Mouse (Mus musculus): ENCODE results near the gene Dkkl1. TPM values are rescaled to one million over a fixed set of nuclear protein-coding genes. Genes with fewer than 3 reads are reported as not detected.

Gene Dkkl1
- polyA plus RNA-seq, 1 experiment from 2014 or later = 0.81 TPM

- DNase-seq (ENCODE audit: low spot score, missing footprints) (no peak), ATAC-seq (ENCODE audit: low FRiP score) (no peak)
- peaks cover 68% of the 10 kb centered on the region for H3K27me3 ChIP-seq (ENCODE audit: control insufficient read depth, insufficient read depth, low read length)
These were observed 44.0 kb downstream of the Dkkl1 start for GRCm38 (mm10) chr7:45167761-45168445.

GRCm38 (mm10) chr7:45166950-45167401 lies 45.0 kb downstream of the Dkkl1 start:
- Histone ChIP-seq H3K27ac (ENCODE audit: low read depth, low read length) (no peak overlapping the region), H3K4me3 (ENCODE audit: low read depth, low read length) (no peak overlapping the region), H3K4me2 (no peak overlapping the region), H3K9ac (ENCODE audit: low read length) (no peak overlapping the region), H3K27me3 (ENCODE audit: control insufficient read depth, insufficient read depth, low read length) (peaks cover 72% of the 10 kb centered on the region), H3K36me3 (ENCODE audit: control insufficient read depth, insufficient read depth, low read length) (no peaks in the 10 kb centered on the region), H3K9me3 (ENCODE audit: control insufficient read depth, low read length) (peaks cover 8% of the 10 kb centered on the region; the same call in 1 of the 2 replicates), H3K4me1 (ENCODE audit: control insufficient read depth, insufficient read depth, low read length) (peaks cover 5% of the 10 kb centered on the region)
- ATAC-seq (ENCODE audit: low FRiP score) (no peak), DNase-seq (ENCODE audit: low spot score, missing footprints) (no peak)
- 23% methylated on average over 9 of the region's 10 CpGs for WGBS

More at GRCm38 (mm10) chr7:45167761-45168445, 44.0 kb downstream of the Dkkl1 start:
- Histone ChIP-seq H3K27ac (ENCODE audit: low read depth, low read length) (no peak overlapping the region), H3K4me2 (no peak overlapping the region), H3K4me3 (ENCODE audit: low read depth, low read length) (no peak overlapping the region), H3K36me3 (ENCODE audit: control insufficient read depth, insufficient read depth, low read length) (no peaks in the 10 kb centered on the region), H3K4me1 (ENCODE audit: control insufficient read depth, insufficient read depth, low read length) (peaks cover 5% of the 10 kb centered on the region), H3K9ac (ENCODE audit: low read length) (no peak overlapping the region), H3K9me3 (ENCODE audit: control insufficient read depth, low read length) (peaks cover 8% of the 10 kb centered on the region; the same call in 1 of the 2 replicates)
- WGBS = 1% methylated on average over 19 of the region's 19 CpGs

- no peak overlapping the region for H3K9ac ChIP-seq (ENCODE audit: low read length)
- 41% methylated on average over 11 of the region's 11 CpGs for WGBS
- peaks cover 5% of the 10 kb centered on the region for H3K4me1 ChIP-seq (ENCODE audit: control insufficient read depth, insufficient read depth, low read length)
- no peak overlapping the region for H3K4me2 ChIP-seq
- H3K27ac ChIP-seq (ENCODE audit: low read depth, low read length) = no peak overlapping the region
- DNase-seq (ENCODE audit: low spot score, missing footprints) (no peak), ATAC-seq (ENCODE audit: low FRiP score) (no peak)
- peaks cover 8% of the 10 kb centered on the region; the same call in 1 of the 2 replicates for H3K9me3 ChIP-seq (ENCODE audit: control insufficient read depth, low read length)
- peaks cover 70% of the 10 kb centered on the region for H3K27me3 ChIP-seq (ENCODE audit: control insufficient read depth, insufficient read depth, low read length)
- no peak overlapping the region for H3K4me3 ChIP-seq (ENCODE audit: low read depth, low read length)
- no peaks in the 10 kb centered on the region for H3K36me3 ChIP-seq (ENCODE audit: control insufficient read depth, insufficient read depth, low read length)
These were observed 46.2 kb downstream of the Dkkl1 start for GRCm38 (mm10) chr7:45165701-45166100.

- peaks cover 70% of the 10 kb centered on the region for H3K27me3 ChIP-seq (ENCODE audit: control insufficient read depth, insufficient read depth, low read length)
- H3K4me1 ChIP-seq (ENCODE audit: control insufficient read depth, insufficient read depth, low read length) = peaks cover 5% of the 10 kb centered on the region
- no peaks in the 10 kb centered on the region for H3K36me3 ChIP-seq (ENCODE audit: control insufficient read depth, insufficient read depth, low read length)
- H3K4me2 ChIP-seq = no peak overlapping the region
- WGBS = 64% methylated on average over 5 of the region's 5 CpGs
- no peak for DNase-seq (ENCODE audit: low spot score, missing footprints)
- H3K9me3 ChIP-seq (ENCODE audit: control insufficient read depth, low read length) = peaks cover 3% of the 10 kb centered on the region; the same call in 1 of the 2 replicates
- no peak for ATAC-seq (ENCODE audit: low FRiP score)
- no peak overlapping the region for H3K4me3 ChIP-seq (ENCODE audit: low read depth, low read length)
- no peak overlapping the region for H3K27ac ChIP-seq (ENCODE audit: low read depth, low read length)
- no peak overlapping the region for H3K9ac ChIP-seq (ENCODE audit: low read length)
These were observed 47.1 kb downstream of the Dkkl1 start for GRCm38 (mm10) chr7:45164833-45165232.

GRCm38 (mm10) chr7:45163735-45164490 lies 48.0 kb downstream of the Dkkl1 start, which contains the start of gene Slc17a7:
Slc17a7 (plus strand) TSS chr7:45163949.
- DNase-seq (ENCODE audit: low spot score, missing footprints) (peak; percentile 89), ATAC-seq (ENCODE audit: low FRiP score) (no peak)
- 2% methylated on average over 40 of the region's 41 CpGs for WGBS
- Histone ChIP-seq H3K4me2 (peak within 1 kb of the TSS; percentile 59), H3K36me3 (ENCODE audit: control insufficient read depth, insufficient read depth, low read length) (no peaks in the 10 kb centered on the region; the same call in 1 of the 2 replicates), H3K27ac (ENCODE audit: low read depth, low read length) (no peak within 1 kb of the TSS), H3K4me1 (ENCODE audit: control insufficient read depth, insufficient read depth, low read length) (peaks cover 5% of the 10 kb centered on the region), H3K27me3 (ENCODE audit: control insufficient read depth, insufficient read depth, low read length) (peaks cover 63% of the 10 kb centered on the region), H3K4me3 (ENCODE audit: low read depth, low read length) (peak within 1 kb of the TSS; percentile 34), H3K9me3 (ENCODE audit: control insufficient read depth, low read length) (no peaks in the 10 kb centered on the region), H3K9ac (ENCODE audit: low read length) (peak within 1 kb of the TSS; percentile 49)

- Histone ChIP-seq H3K9ac (ENCODE audit: low read length) (no peak overlapping the region), H3K27ac (ENCODE audit: low read depth, low read length) (no peak overlapping the region), H3K36me3 (ENCODE audit: control insufficient read depth, insufficient read depth, low read length) (no peaks in the 10 kb centered on the region; the same call in 1 of the 2 replicates), H3K4me3 (ENCODE audit: low read depth, low read length) (peak overlapping the region; percentile 34; the same call in 1 of the 2 replicates), H3K4me1 (ENCODE audit: control insufficient read depth, insufficient read depth, low read length) (peaks cover 5% of the 10 kb centered on the region), H3K27me3 (ENCODE audit: control insufficient read depth, insufficient read depth, low read length) (peaks cover 55% of the 10 kb centered on the region), H3K4me2 (no peak overlapping the region), H3K9me3 (ENCODE audit: control insufficient read depth, low read length) (no peaks in the 10 kb centered on the region)
- WGBS = 66% methylated on average over 9 of the region's 9 CpGs
- DNase-seq (ENCODE audit: low spot score, missing footprints) = no peak
- ATAC-seq (ENCODE audit: low FRiP score) = no peak
These were observed 48.8 kb downstream of the Dkkl1 start for GRCm38 (mm10) chr7:45162996-45163615.

GRCm38 (mm10) chr7:45162551-45162950 lies 49.4 kb downstream of the Dkkl1 start:
- Histone ChIP-seq H3K27ac (ENCODE audit: low read depth, low read length) (no peak overlapping the region), H3K27me3 (ENCODE audit: control insufficient read depth, insufficient read depth, low read length) (peaks cover 49% of the 10 kb centered on the region), H3K36me3 (ENCODE audit: control insufficient read depth, insufficient read depth, low read length) (no peaks in the 10 kb centered on the region; the same call in 1 of the 2 replicates), H3K4me3 (ENCODE audit: low read depth, low read length) (no peak overlapping the region), H3K9ac (ENCODE audit: low read length) (no peak overlapping the region), H3K4me1 (ENCODE audit: control insufficient read depth, insufficient read depth, low read length) (peaks cover 5% of the 10 kb centered on the region), H3K4me2 (peak overlapping the region; percentile 55), H3K9me3 (ENCODE audit: control insufficient read depth, low read length) (no peaks in the 10 kb centered on the region)
- DNase-seq (ENCODE audit: low spot score, missing footprints) (no peak), ATAC-seq (ENCODE audit: low FRiP score) (peak; percentile 12; the same call in 1 of the 2 replicates)
- 27% methylated on average over 6 of the region's 6 CpGs for WGBS

GRCm38 (mm10) chr7:45161612-45162473 lies 50.1 kb downstream of the Dkkl1 start:
- H3K9ac ChIP-seq (ENCODE audit: low read length) = no peak overlapping the region
- peak; percentile 89 for ATAC-seq (ENCODE audit: low FRiP score)
- H3K9me3 ChIP-seq (ENCODE audit: control insufficient read depth, low read length) = no peaks in the 10 kb centered on the region
- peak overlapping the region; percentile 29 for H3K4me3 ChIP-seq (ENCODE audit: low read depth, low read length)
- 5% methylated on average over 35 of the region's 35 CpGs for WGBS
- H3K4me2 ChIP-seq = peak overlapping the region; percentile 55
- peak; percentile 98 for DNase-seq (ENCODE audit: low spot score, missing footprints)
- no peak overlapping the region for H3K27ac ChIP-seq (ENCODE audit: low read depth, low read length)
- peaks cover 42% of the 10 kb centered on the region for H3K27me3 ChIP-seq (ENCODE audit: control insufficient read depth, insufficient read depth, low read length)
- no peaks in the 10 kb centered on the region; the same call in 1 of the 2 replicates for H3K36me3 ChIP-seq (ENCODE audit: control insufficient read depth, insufficient read depth, low read length)
- peaks cover 5% of the 10 kb centered on the region for H3K4me1 ChIP-seq (ENCODE audit: control insufficient read depth, insufficient read depth, low read length)

Measured in midbrain, embryonic 11.5 days (tissue).